Mouse (Mus musculus): ENCODE measurements at regions not wholly inside any gene's neighbourhood (a gene's known extent, or its start where the extent isn't known, plus 50 kb on each side); places are given as distances from the start of the nearest gene placed in this dataset.

DNA sequence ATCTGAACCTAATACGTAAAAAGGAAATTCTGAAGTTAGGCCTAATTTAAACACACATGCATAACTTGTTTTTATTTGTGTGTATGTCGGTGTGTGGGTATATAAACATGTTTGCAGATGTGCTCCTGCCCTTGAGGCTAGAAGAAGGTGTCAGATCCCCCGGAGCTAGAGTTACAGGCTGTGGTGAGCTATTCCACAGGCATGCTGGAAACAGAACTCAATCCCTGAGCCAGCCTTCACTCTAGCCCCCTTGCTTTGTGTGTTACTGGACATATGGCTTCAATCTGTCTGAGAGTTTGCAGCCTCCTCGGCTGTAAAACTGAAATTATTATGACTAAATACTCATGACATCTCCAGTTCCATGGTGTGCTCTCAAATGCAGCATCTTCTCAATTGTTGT, 89.3 kb upstream of the Tspan5 start:
- Histone ChIP-seq H3K27ac (ENCODE audit: low read depth, low read length) (no peak overlapping the region), H3K4me3 (ENCODE audit: low read depth, low read length) (no peak overlapping the region), H3K9me3 (ENCODE audit: control insufficient read depth, low read length) (peaks cover 2% of the 10 kb centered on the region; the same call in 1 of the 2 replicates), H3K4me1 (replicated peaks; ENCODE audit: control insufficient read depth, insufficient read depth, low read length) (no peaks in the 10 kb centered on the region), H3K27me3 (replicated peaks; ENCODE audit: control insufficient read depth, insufficient read depth, low read length) (no peaks in the 10 kb centered on the region), H3K4me2 (no peak overlapping the region), H3K9ac (ENCODE audit: low read depth, low read length) (no peak overlapping the region), H3K36me3 (ENCODE audit: control insufficient read depth, insufficient read depth, low read length) (no peaks in the 10 kb centered on the region)
- DNase-seq (ENCODE audit: low spot score) (no peak), ATAC-seq (replicated peaks; ENCODE audit: low FRiP score) (no peak)
- WGBS = 79% methylated on average over 4 of the region's 4 CpGs

DNA sequence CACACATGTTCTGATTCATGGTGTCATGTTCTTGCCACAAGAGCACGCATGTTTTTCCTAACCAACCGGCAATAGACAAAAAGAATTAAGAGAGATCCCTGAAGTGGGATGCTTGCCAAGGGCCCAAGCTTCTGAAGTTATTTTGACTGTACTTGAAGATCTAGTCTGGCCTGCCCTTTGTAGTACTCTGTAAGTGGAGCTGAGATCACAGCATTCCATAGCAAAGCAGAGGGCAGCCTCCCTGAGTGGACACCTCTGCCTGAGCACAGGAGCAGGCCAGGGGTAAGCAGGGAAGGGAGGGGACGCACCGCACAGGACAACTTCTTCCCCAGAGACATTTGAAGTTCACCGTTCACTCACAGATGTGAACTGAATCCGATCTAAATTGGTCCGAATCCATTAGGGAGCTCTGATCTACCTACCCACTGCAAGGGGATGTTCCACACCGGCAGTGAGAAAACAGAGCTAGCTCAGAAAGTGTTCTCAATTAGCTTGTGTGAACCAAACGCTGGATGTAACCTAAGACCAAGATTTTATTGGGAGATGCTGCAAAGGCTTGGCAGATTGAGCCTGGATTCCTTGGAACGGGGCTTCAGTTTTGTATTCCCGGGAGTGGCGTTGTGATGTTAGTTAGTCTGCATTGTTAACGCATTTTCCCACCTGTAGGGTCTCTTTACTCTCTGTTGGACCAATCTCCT, 88.3 kb upstream of the Tspan5 start:
- Histone ChIP-seq H3K4me1 (replicated peaks; ENCODE audit: control insufficient read depth, insufficient read depth, low read length) (no peaks in the 10 kb centered on the region), H3K27me3 (replicated peaks; ENCODE audit: control insufficient read depth, insufficient read depth, low read length) (no peaks in the 10 kb centered on the region), H3K27ac (ENCODE audit: low read depth, low read length) (no peak overlapping the region), H3K36me3 (ENCODE audit: control insufficient read depth, insufficient read depth, low read length) (no peaks in the 10 kb centered on the region), H3K4me3 (ENCODE audit: low read depth, low read length) (no peak overlapping the region), H3K9me3 (ENCODE audit: control insufficient read depth, low read length) (peaks cover 2% of the 10 kb centered on the region; the same call in 1 of the 2 replicates), H3K4me2 (no peak overlapping the region), H3K9ac (ENCODE audit: low read depth, low read length) (no peak overlapping the region)
- ATAC-seq (replicated peaks; ENCODE audit: low FRiP score) = no peak
- no peak for DNase-seq (ENCODE audit: low spot score)
- WGBS = 92% methylated on average over 13 of the region's 13 CpGs

DNA sequence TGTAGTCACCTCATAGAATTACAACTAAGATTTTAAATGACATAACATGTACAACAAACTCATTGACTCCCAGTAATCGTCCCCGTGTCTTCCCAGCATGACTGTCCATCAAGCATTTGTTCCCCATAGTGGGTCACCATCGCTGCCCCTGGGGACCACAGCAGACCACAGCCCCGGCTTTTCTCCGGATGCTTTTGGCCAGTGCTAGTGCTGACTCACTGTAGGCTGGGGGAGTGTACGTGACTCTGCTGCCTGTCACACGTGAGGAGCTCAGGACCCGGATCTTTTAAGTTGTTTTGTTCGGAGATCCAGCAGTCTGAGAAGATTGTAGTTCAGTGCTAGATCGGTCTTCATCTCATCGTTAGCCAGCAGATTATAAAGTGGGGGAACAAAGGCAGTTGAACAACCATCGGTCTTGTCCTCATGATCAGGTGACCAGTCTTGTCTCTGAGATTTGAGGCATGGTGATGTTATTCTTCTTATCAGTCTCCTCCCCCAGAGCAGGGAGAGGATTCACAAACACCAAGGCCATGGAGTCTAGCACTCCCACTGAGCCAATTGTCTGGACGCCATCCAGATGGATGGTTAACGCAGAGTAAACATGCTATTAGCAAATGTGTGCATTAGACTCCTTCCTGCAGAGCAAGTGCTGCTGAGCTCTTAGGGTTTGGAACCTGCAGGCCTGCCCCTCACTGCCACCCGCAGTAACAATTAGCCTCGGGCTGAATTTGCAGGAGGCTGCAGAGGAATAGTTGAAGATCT, 87.2 kb upstream of the Tspan5 start:
- no peaks in the 10 kb centered on the region for H3K36me3 ChIP-seq (ENCODE audit: control insufficient read depth, insufficient read depth, low read length)
- no peak overlapping the region for H3K27ac ChIP-seq (ENCODE audit: low read depth, low read length)
- no peak overlapping the region for H3K9ac ChIP-seq (ENCODE audit: low read depth, low read length)
- H3K4me3 ChIP-seq (ENCODE audit: low read depth, low read length) = no peak overlapping the region
- ATAC-seq (replicated peaks; ENCODE audit: low FRiP score) (no peak), DNase-seq (ENCODE audit: low spot score) (no peak)
- no peaks in the 10 kb centered on the region for H3K4me1 ChIP-seq (replicated peaks; ENCODE audit: control insufficient read depth, insufficient read depth, low read length)
- H3K27me3 ChIP-seq (replicated peaks; ENCODE audit: control insufficient read depth, insufficient read depth, low read length) = no peaks in the 10 kb centered on the region
- 75% methylated on average over 16 of the region's 16 CpGs for WGBS
- H3K9me3 ChIP-seq (ENCODE audit: control insufficient read depth, low read length) = peaks cover 5% of the 10 kb centered on the region; the same call in 1 of the 2 replicates
- H3K4me2 ChIP-seq = no peak overlapping the region

DNA sequence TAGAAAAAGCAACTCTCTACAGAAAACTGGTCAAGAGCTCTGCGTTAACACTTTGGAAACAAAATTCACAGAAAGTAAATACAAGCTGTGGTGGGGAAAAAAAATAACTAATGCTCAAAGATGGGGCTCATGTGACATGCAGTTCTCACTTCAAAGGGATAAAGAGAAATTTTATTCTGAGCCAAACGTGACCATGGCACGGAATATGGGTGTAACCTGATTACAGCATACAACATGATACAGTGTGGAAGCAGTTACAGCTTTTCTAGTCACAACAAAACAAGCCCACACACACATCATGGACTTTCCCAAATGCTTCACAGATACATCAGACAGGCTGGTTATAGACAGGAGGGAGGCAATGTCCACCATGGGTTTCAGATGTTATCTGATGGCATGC, 86.5 kb upstream of the Tspan5 start:
- DNase-seq (ENCODE audit: low spot score) = no peak

DNA sequence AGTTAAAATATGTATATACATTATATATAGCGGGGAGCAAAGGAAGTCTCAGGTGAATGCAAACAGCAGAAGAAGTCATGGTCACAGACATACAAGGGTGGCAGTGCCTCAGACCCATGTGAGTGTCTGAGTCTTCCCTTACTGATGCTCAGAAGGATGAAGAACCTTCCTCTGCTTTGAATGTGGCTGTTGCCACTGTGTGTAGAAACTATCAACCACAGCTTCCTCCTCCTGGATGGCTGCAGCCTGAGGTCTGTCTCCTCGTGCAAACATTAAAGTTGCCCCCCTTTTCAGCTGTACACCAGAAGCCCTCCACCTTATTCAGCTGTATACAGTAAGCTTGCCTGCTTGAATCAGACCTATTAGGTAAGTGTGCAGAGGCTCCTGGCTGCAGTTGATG, 79.4 kb upstream of the Tspan5 start:
- Histone ChIP-seq H3K27me3 (replicated peaks; ENCODE audit: control insufficient read depth, insufficient read depth, low read length) (no peaks in the 10 kb centered on the region), H3K4me1 (replicated peaks; ENCODE audit: control insufficient read depth, insufficient read depth, low read length) (no peaks in the 10 kb centered on the region), H3K27ac (ENCODE audit: low read depth, low read length) (no peak overlapping the region), H3K9me3 (ENCODE audit: control insufficient read depth, low read length) (peaks cover 3% of the 10 kb centered on the region; the same call in 1 of the 2 replicates), H3K36me3 (ENCODE audit: control insufficient read depth, insufficient read depth, low read length) (no peaks in the 10 kb centered on the region), H3K4me3 (ENCODE audit: low read depth, low read length) (no peak overlapping the region), H3K4me2 (no peak overlapping the region), H3K9ac (ENCODE audit: low read depth, low read length) (no peak overlapping the region)
- DNase-seq (ENCODE audit: low spot score) (no peak), ATAC-seq (replicated peaks; ENCODE audit: low FRiP score) (no peak)
- 57% methylated on average over 2 of the region's 2 CpGs for WGBS

More for the DNA sequence above, 86.5 kb upstream of the Tspan5 start:
- Histone ChIP-seq H3K9me3 (ENCODE audit: control insufficient read depth, low read length) (peaks cover 5% of the 10 kb centered on the region; the same call in 1 of the 2 replicates), H3K27me3 (replicated peaks; ENCODE audit: control insufficient read depth, insufficient read depth, low read length) (no peaks in the 10 kb centered on the region), H3K27ac (ENCODE audit: low read depth, low read length) (no peak overlapping the region), H3K4me1 (replicated peaks; ENCODE audit: control insufficient read depth, insufficient read depth, low read length) (no peaks in the 10 kb centered on the region), H3K4me3 (ENCODE audit: low read depth, low read length) (no peak overlapping the region), H3K36me3 (ENCODE audit: control insufficient read depth, insufficient read depth, low read length) (no peaks in the 10 kb centered on the region), H3K4me2 (no peak overlapping the region), H3K9ac (ENCODE audit: low read depth, low read length) (no peak overlapping the region)
- 94% methylated on average over 3 of the region's 3 CpGs for WGBS
- no peak for ATAC-seq (replicated peaks; ENCODE audit: low FRiP score)

DNA sequence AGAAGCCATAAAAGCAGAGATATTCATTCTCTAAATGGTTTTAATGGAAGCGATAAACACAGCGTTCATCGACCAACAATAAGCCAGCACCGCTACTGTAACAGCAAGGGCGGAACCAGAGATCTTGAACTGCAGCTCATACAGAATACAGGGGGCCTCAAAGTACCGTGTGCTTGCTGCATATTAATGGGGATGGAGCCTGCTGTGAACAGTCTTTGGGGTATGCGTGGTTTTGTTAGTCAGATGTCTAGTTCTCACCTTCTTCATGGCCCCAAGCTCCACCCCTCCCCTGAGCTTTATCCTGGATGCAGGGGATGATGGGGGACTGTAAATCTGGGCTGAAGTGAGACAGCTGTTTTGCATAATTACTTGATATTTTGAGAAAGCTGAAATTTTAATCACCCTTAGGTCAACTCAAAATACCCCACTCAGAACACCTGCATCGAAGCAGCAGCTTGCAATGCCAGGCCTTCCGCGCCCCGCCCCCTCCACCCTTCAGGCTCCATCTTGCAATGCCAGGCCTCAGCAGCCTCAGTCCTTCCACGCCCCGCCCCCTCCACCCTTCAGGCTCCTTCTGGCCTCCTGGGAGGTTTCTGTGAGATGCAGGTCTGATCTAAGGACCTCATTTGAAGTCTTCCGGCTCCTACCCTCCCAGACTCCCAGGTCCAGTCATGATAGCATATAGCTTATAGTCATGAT, 73.5 kb upstream of the Tspan5 start:
- no peak for DNase-seq (ENCODE audit: low spot score)
- 83% methylated on average over 14 of the region's 14 CpGs for WGBS

DNA sequence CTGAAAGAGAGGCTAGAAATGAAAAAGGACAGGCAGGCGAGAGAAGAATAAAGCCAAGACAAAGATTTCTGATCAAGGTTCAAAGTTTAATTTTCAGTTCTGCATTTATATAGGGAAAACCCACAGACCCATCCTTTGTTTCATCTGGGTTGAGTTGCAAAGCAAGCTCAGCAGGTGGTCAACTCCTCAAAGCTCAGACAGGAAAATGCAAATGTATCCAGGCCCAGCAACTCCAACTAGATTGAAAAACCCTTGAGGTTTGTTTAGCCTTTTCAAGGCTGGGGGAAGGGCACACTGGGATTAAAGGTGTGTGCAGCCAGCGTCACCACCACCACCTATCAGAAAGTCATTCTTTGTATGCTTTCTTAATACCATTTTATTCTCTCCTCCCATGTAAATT, 66.1 kb upstream of the Tspan5 start:
- H3K9ac ChIP-seq (ENCODE audit: low read depth, low read length) = no peak overlapping the region
- ATAC-seq (replicated peaks; ENCODE audit: low FRiP score) (no peak), DNase-seq (ENCODE audit: low spot score) (no peak)
- 55% methylated on average over 2 of the region's 2 CpGs for WGBS
- no peak overlapping the region for H3K27ac ChIP-seq (ENCODE audit: low read depth, low read length)
- H3K27me3 ChIP-seq (replicated peaks; ENCODE audit: control insufficient read depth, insufficient read depth, low read length) = no peaks in the 10 kb centered on the region
- H3K9me3 ChIP-seq (ENCODE audit: control insufficient read depth, low read length) = no peaks in the 10 kb centered on the region
- no peak overlapping the region for H3K4me3 ChIP-seq (ENCODE audit: low read depth, low read length)
- no peaks in the 10 kb centered on the region for H3K4me1 ChIP-seq (replicated peaks; ENCODE audit: control insufficient read depth, insufficient read depth, low read length)
- H3K36me3 ChIP-seq (ENCODE audit: control insufficient read depth, insufficient read depth, low read length) = no peaks in the 10 kb centered on the region
- no peak overlapping the region for H3K4me2 ChIP-seq

More for the DNA sequence above, 73.5 kb upstream of the Tspan5 start:
- no peak overlapping the region for H3K27ac ChIP-seq (ENCODE audit: low read depth, low read length)
- ATAC-seq (replicated peaks; ENCODE audit: low FRiP score) = no peak
- H3K9ac ChIP-seq (ENCODE audit: low read depth, low read length) = no peak overlapping the region
- no peaks in the 10 kb centered on the region for H3K36me3 ChIP-seq (ENCODE audit: control insufficient read depth, insufficient read depth, low read length)
- H3K4me2 ChIP-seq = no peak overlapping the region
- no peaks in the 10 kb centered on the region for H3K27me3 ChIP-seq (replicated peaks; ENCODE audit: control insufficient read depth, insufficient read depth, low read length)
- H3K9me3 ChIP-seq (ENCODE audit: control insufficient read depth, low read length) = no peaks in the 10 kb centered on the region
- no peaks in the 10 kb centered on the region for H3K4me1 ChIP-seq (replicated peaks; ENCODE audit: control insufficient read depth, insufficient read depth, low read length)
- H3K4me3 ChIP-seq (ENCODE audit: low read depth, low read length) = no peak overlapping the region

DNA sequence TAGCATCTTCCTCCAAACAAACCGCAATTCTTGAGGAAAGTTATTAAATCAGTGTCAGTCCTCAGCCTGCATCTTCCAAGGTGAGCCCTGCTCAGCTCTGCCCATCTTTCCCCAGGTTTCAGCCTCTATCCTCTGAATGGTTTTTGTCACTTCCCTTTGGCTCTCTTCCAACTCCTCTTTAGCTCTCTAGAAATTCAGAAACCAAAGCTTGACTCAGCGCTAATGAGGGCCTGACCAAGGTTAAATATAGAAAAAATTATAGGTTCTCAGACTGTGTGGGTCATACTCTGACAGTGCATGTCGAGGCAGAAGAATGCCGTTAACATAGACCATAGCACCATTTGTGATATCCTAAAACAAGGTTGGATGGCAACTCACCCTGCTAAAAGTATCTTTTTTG, 63.6 kb upstream of the Tspan5 start:
- H3K27ac ChIP-seq (ENCODE audit: low read depth, low read length) = no peak overlapping the region
- 82% methylated on average over 4 of the region's 4 CpGs for WGBS
- no peaks in the 10 kb centered on the region for H3K4me1 ChIP-seq (replicated peaks; ENCODE audit: control insufficient read depth, insufficient read depth, low read length)
- H3K9me3 ChIP-seq (ENCODE audit: control insufficient read depth, low read length) = no peaks in the 10 kb centered on the region
- ATAC-seq (replicated peaks; ENCODE audit: low FRiP score) (no peak), DNase-seq (ENCODE audit: low spot score) (no peak)
- H3K27me3 ChIP-seq (replicated peaks; ENCODE audit: control insufficient read depth, insufficient read depth, low read length) = no peaks in the 10 kb centered on the region
- no peak overlapping the region for H3K9ac ChIP-seq (ENCODE audit: low read depth, low read length)
- H3K4me2 ChIP-seq = no peak overlapping the region
- H3K36me3 ChIP-seq (ENCODE audit: control insufficient read depth, insufficient read depth, low read length) = no peaks in the 10 kb centered on the region
- H3K4me3 ChIP-seq (ENCODE audit: low read depth, low read length) = no peak overlapping the region
